Mouse (Mus musculus) CD4-positive helper T cell, adult 2 months (primary cell): ENCODE measurements around the gene Micall1.

Experiments
- DNase-seq: peaks from one replicate; pipeline ENCODE4 v3.0.0-alpha.2; 2012; ENCODE audit warnings: low read depth, missing footprints, low spot score

Micall1 gene

GRCm38 (mm10) chr15:79176905-79177304 lies 68.2 kb downstream of the Micall1 start:
- DNase-seq: no peak

- DNase-seq: no peak
These were observed 76.5 kb downstream of the Micall1 start for GRCm38 (mm10) chr15:79185213-79185612.
